Mouse (Mus musculus) bone marrow macrophage, adult 2 months (primary cell): ENCODE measurements around the gene Camkmt.

ENCODE experiments used
- CTCF ChIP-seq: IDR thresholded peaks from 2 replicates; pipeline ENCODE4 v1.5.1; 2012; ENCODE audit warnings: low read depth, mild to moderate bottlenecking, low read length, moderate library complexity
- POLR2A ChIP-seq: IDR thresholded peaks from 2 replicates; pipeline ENCODE4 v1.6.1; 2012; ENCODE audit warnings: mild to moderate bottlenecking, low read depth, low read length, borderline replicate concordance

DNA sequence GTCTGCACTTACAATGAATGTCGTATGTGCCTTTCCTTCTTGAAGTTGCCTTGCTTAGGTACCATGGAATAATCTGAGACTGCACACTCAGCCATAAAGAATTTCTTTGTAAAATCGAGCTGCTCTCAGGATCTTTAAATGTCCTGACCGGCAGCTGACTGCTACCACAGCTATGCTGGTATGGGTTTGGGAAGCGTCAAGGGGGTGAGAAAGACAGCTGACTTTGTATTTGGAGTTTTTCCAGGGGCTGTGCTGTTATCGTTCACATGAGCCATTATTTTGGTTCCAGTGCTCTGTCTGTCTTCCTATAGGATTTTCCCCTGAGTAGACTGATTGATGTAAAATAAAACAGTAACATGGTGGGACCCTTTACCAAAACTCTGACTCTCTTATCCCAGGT, 158.6 kb downstream of the Camkmt start:
- no peak for TF ChIP-seq CTCF
- no peak for TF ChIP-seq POLR2A
